Mouse (Mus musculus) limb, embryonic 10.5 days (tissue): ENCODE results near the gene Kcnip3. TPM values are rescaled to one million over a fixed set of nuclear protein-coding genes. Genes with fewer than 3 reads are reported as not detected.
A peak's percentile ranks its signal among the peaks of the same experiment; 100 is the strongest.

Source experiments
- DNase-seq: peaks from one replicate; pipeline ENCODE4 v3.0.0-alpha.2; 2017; ENCODE audit warnings: low spot score
- H3K27ac ChIP-seq: fragments of 300-500 bp; sonication (generic); 2 replicates; pipeline ENCODE4 v1.5.1; 2016; ENCODE audit warnings: mild to moderate bottlenecking
- H3K27me3 ChIP-seq: fragments of 300-500 bp; sonication (generic); 2 replicates; pipeline ENCODE4 v1.6.1; 2016; ENCODE audit warnings: low read depth, mild to moderate bottlenecking; ENCODE audit not compliant: poor library complexity, severe bottlenecking
- H3K36me3 ChIP-seq: fragments of 300-500 bp; sonication (generic); 2 replicates; pipeline ENCODE4 v1.6.1; 2016; ENCODE audit warnings: mild to moderate bottlenecking, moderate library complexity
- H3K4me1 ChIP-seq: fragments of 300-500 bp; sonication (generic); 2 replicates; pipeline ENCODE4 v1.6.1; 2016
- H3K4me3 ChIP-seq: fragments of 300-500 bp; sonication (generic); 2 replicates; pipeline ENCODE4 v1.5.1; 2016; ENCODE audit warnings: mild to moderate bottlenecking, moderate library complexity
- H3K9me3 ChIP-seq: fragments of 300-500 bp; sonication (generic); replicated peaks from 2 replicates; pipeline ENCODE4 v1.6.1; 2016; ENCODE audit warnings: mild to moderate bottlenecking
- WGBS: fragments of 180-500 bp; shearing (Covaris S2); methylation state at CpG from one replicate; pipeline ENCODE4 v1.1.7; 2016; 5-methylcytosine and 5-hydroxymethylcytosine counted together
- polyA plus RNA-seq: library from polyadenylated mRNA; unstranded; fragments of >200 nt; fragmentation: Nextera tagmentation; extraction: Ambion mirVana; gene quantifications from 2 replicates; pipeline ENCODE4 v1.2.1, GENCODE M21; 2016

The Kcnip3 gene
- 2.1 and 2.2 TPM in 2 replicates for polyA plus RNA-seq

GRCm38 (mm10) chr2:127522006-127522441 is at the start of gene Kcnip3:
Gene Kcnip3 (minus strand): TSS chr2:127522094.
- peak within 1 kb of the TSS; percentile 40 for H3K4me3 ChIP-seq
- H3K36me3 ChIP-seq, result no peaks in the 10 kb centered on the region
- H3K27me3 ChIP-seq, result peaks cover 16% of the 10 kb centered on the region; the same call in 1 of the 2 replicates
- 2% methylated on average over 10 of the region's 10 CpGs for WGBS
- no peaks in the 10 kb centered on the region for H3K9me3 ChIP-seq
- peaks cover 40% of the 10 kb centered on the region for H3K4me1 ChIP-seq
- H3K27ac ChIP-seq, result peak within 1 kb of the TSS; percentile 46
- no peak for DNase-seq

DNA sequence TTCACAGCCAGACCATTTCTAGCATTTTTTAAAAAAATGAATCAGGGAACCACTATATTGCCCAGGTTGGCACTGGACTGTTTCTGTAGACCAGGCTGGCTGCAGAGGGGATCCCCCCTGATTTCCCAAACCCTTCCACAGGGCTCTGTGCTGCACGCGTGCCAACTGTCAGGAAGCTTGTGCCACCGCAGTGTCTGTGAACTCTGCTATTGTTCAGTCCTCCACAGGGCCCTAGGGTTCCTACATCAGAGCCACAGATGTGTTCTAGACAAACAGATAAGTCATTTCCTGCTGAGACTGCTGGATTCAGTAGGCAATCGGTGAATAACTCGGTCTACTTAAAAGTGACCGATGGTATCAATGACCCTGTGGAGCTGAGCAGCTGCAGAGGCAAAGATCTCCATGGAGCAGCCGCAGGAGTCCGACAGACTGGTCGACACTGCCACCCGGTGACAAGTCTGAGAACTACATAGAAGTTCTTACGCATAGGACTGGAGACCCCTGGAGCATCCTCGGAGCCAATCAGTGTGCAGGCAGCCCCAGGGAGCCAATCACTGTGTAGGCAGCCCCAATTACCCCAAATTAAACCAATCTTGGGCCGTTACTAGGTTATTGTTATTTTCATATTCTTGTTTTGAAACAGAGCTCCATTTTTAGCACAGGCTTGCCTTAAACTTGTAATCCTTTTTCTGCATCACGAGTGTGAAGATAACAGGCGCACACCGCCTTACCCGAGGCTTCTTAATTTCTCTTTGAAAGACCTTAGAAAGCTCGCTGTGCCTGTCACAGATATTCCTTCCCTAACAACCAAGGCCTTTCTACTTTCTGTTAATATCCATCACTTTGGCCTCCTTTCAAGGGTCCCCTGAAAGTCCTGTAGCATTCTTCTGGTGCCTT is 37.4 kb upstream of the Kcnip3 start:
- no peaks in the 10 kb centered on the region for H3K4me1 ChIP-seq
- no peaks in the 10 kb centered on the region for H3K36me3 ChIP-seq
- DNase-seq, result peak; percentile 89
- 21% methylated on average over 18 of the region's 18 CpGs for WGBS
- peak overlapping the region; percentile 44 for H3K4me3 ChIP-seq
- H3K27ac ChIP-seq, result peak overlapping the region; percentile 57; the same call in 1 of the 2 replicates
- no peaks in the 10 kb centered on the region for H3K9me3 ChIP-seq
- peaks cover 5% of the 10 kb centered on the region; the same call in 1 of the 2 replicates for H3K27me3 ChIP-seq

- H3K36me3 ChIP-seq, result no peaks in the 10 kb centered on the region
- H3K4me1 ChIP-seq, result 0 out of 2 replicates have a peak, but pooled peaks cover 6% of the 10 kb centered on the region
- DNase-seq, result no peak
- 49% methylated on average over 5 of the region's 5 CpGs for WGBS
- no peaks in the 10 kb centered on the region for H3K9me3 ChIP-seq
- H3K27ac ChIP-seq, result no peak overlapping the region
- H3K4me3 ChIP-seq, result no peak overlapping the region
- 0 out of 2 replicates have a peak, but pooled peaks cover 2% of the 10 kb centered on the region for H3K27me3 ChIP-seq
These were observed 29.2 kb upstream of the Kcnip3 start for GRCm38 (mm10) chr2:127551078-127551477.

DNA sequence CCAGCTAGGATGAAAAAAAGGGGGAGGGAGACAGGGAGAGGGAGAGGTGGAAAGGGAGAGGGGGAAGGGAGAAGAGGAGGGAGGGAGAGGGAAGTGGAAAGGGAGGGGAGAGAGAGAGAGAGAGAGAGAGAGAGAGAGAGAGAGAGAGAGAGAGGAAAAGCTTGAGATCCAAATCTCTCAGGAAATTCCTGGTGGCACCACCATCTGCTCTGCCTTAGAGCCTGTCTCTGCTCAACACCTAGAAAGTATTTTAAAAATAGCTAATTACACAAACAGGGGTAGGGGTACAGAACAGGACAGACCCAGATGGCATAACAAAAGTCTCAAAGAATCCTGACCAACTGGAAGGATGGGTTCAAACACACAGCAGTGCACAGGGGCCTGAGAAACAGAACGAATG is 28.6 kb upstream of the Kcnip3 start:
- 0 out of 2 replicates have a peak, but pooled peaks cover 6% of the 10 kb centered on the region for H3K4me1 ChIP-seq
- WGBS, result 69% methylated on average over 1 of the region's 1 CpGs
- H3K9me3 ChIP-seq, result no peaks in the 10 kb centered on the region
- no peak overlapping the region for H3K27ac ChIP-seq
- H3K36me3 ChIP-seq, result no peaks in the 10 kb centered on the region
- H3K4me3 ChIP-seq, result no peak overlapping the region
- 0 out of 2 replicates have a peak, but pooled peaks cover 2% of the 10 kb centered on the region for H3K27me3 ChIP-seq
- no peak for DNase-seq

GRCm38 (mm10) chr2:127549711-127550110 is 27.8 kb upstream of the Kcnip3 start:
- DNase-seq, result no peak
- no peaks in the 10 kb centered on the region for H3K36me3 ChIP-seq
- 0 out of 2 replicates have a peak, but pooled peaks cover 6% of the 10 kb centered on the region for H3K4me1 ChIP-seq
- H3K27ac ChIP-seq, result no peak overlapping the region
- H3K27me3 ChIP-seq, result 0 out of 2 replicates have a peak, but pooled peaks cover 2% of the 10 kb centered on the region
- no peak overlapping the region for H3K4me3 ChIP-seq
- H3K9me3 ChIP-seq, result no peaks in the 10 kb centered on the region

GRCm38 (mm10) chr2:127548342-127549074 is 26.6 kb upstream of the Kcnip3 start:
- WGBS, result 84% methylated on average over 5 of the region's 5 CpGs
- DNase-seq, result no peak
- no peaks in the 10 kb centered on the region for H3K36me3 ChIP-seq
- 0 out of 2 replicates have a peak, but pooled peaks cover 6% of the 10 kb centered on the region for H3K4me1 ChIP-seq
- H3K27me3 ChIP-seq, result peaks cover 13% of the 10 kb centered on the region
- H3K27ac ChIP-seq, result no peak overlapping the region
- H3K4me3 ChIP-seq, result no peak overlapping the region
- no peaks in the 10 kb centered on the region for H3K9me3 ChIP-seq

DNA sequence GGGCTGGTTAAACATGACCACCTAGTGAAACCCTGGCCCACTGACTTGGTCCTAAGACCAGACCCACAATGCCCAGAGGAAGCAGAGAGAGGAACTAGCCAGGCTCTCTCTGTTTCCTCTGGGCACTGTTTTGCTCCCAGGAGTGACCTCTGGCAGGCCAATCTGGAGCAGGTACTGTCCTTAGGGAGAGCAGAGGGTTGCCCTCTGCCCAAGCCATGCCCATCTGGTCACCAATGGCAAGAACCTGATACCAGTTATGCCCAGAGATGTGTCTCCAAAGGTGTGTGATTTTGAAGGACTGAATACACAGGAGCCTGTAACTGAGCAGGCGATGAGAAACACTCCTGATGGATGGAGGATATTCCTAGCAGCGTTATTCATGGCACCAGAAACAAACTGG is 19.8 kb upstream of the Kcnip3 start:
- no peak overlapping the region for H3K4me3 ChIP-seq
- no peaks in the 10 kb centered on the region for H3K9me3 ChIP-seq
- no peak overlapping the region for H3K27ac ChIP-seq
- H3K4me1 ChIP-seq, result peaks cover 7% of the 10 kb centered on the region
- DNase-seq, result no peak
- H3K27me3 ChIP-seq, result peaks cover 78% of the 10 kb centered on the region
- 88% methylated on average over 2 of the region's 2 CpGs for WGBS
- H3K36me3 ChIP-seq, result no peaks in the 10 kb centered on the region

GRCm38 (mm10) chr2:127541185-127541584 is 19.3 kb upstream of the Kcnip3 start, which contains the start of gene Prom2:
Gene Prom2 (minus strand): TSS chr2:127541467.
- Histone ChIP-seq H3K36me3 (no peaks in the 10 kb centered on the region), H3K4me1 (peaks cover 7% of the 10 kb centered on the region), H3K9me3 (no peaks in the 10 kb centered on the region), H3K4me3 (peak within 1 kb of the TSS; percentile 36), H3K27ac (peak within 1 kb of the TSS; percentile 19; the same call in 1 of the 2 replicates), H3K27me3 (peaks cover 82% of the 10 kb centered on the region)
- peak; percentile 59 for DNase-seq
- 4% methylated on average over 29 of the region's 29 CpGs for WGBS

DNA sequence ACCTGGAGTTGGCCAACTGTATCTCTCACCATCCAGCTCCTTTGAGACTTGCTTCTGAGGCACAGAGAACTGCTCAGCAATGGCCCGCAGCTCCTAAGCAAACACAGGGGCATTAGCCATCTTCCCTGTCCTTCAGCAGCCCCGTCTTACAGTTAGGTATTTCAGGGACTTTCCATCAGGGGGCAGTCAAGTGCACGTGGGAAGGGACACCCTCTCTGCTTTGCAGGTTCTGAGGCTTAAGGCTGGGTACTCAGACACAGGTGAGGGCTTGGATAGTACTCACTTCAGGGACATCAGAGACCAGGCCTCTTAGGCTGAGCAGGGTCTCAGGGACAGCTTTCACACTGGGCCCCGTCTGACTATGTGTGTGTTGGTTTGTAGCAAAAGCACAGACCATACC is 17.6 kb upstream of the Kcnip3 start:
- H3K9me3 ChIP-seq, result no peaks in the 10 kb centered on the region
- 29% methylated on average over 4 of the region's 4 CpGs for WGBS
- H3K4me3 ChIP-seq, result no peak overlapping the region
- DNase-seq, result no peak
- H3K27ac ChIP-seq, result no peak overlapping the region
- peaks cover 7% of the 10 kb centered on the region for H3K4me1 ChIP-seq
- peaks cover 82% of the 10 kb centered on the region for H3K27me3 ChIP-seq
- H3K36me3 ChIP-seq, result no peaks in the 10 kb centered on the region

DNA sequence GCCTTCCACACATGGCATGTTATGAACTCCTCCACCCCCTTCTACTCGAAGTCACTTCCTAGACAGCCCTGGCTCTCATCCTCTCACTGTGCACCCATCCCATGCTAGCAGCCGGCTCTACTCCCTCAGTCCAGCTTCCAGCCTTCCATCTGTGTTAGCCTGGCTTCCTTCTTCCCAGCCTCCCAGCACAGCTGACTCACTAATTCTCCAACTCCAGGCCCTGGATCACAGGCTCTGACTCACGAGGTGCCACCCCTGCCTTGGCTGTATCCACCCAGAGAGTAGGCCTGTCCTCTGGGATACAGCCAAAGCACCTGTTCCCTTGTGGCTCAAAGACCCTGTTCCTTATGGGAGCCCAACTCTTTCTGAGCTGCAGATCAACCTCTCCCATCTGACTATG is 15.7 kb upstream of the Kcnip3 start:
- H3K27ac ChIP-seq, result no peak overlapping the region
- H3K4me1 ChIP-seq, result peaks cover 7% of the 10 kb centered on the region
- no peaks in the 10 kb centered on the region for H3K9me3 ChIP-seq
- DNase-seq, result no peak
- H3K36me3 ChIP-seq, result no peaks in the 10 kb centered on the region
- WGBS, result 67% methylated on average over 3 of the region's 3 CpGs
- H3K27me3 ChIP-seq, result peaks cover 62% of the 10 kb centered on the region
- no peak overlapping the region for H3K4me3 ChIP-seq

DNA sequence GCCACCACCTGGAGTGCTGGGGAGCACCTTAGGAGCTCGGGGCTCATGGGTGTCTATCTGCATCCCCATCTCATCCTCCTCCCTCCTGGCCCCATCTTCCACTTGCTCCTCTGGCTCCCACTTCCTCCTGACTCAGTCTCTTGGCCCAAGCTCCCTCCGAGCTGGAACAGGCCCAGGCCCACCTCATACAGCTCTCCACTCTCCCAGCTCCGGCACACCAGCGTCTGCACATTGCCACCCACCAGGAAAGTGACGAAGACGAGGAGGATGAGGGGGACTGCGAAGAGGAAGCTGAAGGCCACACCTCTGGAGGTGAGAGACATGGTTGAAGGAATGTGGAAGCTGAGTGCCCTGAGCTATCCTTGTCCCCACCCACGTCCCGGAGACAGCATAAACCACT is 13.5 kb upstream of the Kcnip3 start:
- 86% methylated on average over 9 of the region's 9 CpGs for WGBS
- Histone ChIP-seq H3K4me3 (no peak overlapping the region), H3K9me3 (no peaks in the 10 kb centered on the region), H3K4me1 (no peaks in the 10 kb centered on the region), H3K36me3 (no peaks in the 10 kb centered on the region), H3K27ac (no peak overlapping the region), H3K27me3 (peaks cover 40% of the 10 kb centered on the region)
- DNase-seq, result no peak

DNA sequence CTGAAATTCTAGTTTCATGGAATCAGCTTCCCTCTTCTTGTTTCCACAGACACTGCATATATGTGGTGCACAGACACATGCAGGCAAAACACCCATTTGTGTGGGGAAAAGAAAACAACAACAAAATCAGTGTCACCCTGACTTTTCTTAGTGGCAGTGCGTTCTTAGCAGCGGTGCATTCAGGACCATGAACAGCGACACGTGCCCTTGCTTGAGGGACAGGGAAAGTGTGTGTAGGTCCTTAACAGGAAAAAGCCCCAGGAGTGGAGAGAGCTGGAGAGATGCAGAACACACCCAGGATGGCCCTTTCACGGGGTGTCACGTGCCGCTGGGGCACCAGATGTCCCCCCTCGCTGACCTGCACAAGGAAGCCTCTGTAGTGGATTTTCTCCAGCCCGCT is 10.5 kb upstream of the Kcnip3 start:
- Histone ChIP-seq H3K27ac (no peak overlapping the region), H3K4me1 (no peaks in the 10 kb centered on the region), H3K27me3 (peaks cover 10% of the 10 kb centered on the region; the same call in 1 of the 2 replicates), H3K36me3 (no peaks in the 10 kb centered on the region), H3K9me3 (no peaks in the 10 kb centered on the region), H3K4me3 (no peak overlapping the region)
- DNase-seq, result peak; percentile 75
- WGBS, result 12% methylated on average over 9 of the region's 9 CpGs
